Mouse (Mus musculus) adrenal gland, postnatal 14 days (tissue): Measurements from ENCODE around the gene Vmn2r9. TPM values are rescaled to one million over a fixed set of nuclear protein-coding genes. Genes with fewer than 3 reads are reported as not detected.
"Not testable (repeated sequence)": the region's sequence is repeated elsewhere in the genome, so short reads cannot be mapped to it uniquely, and the experiment has no call there.

Experiments used
- DNase-seq: peaks from one replicate; pipeline ENCODE4 v3.0.0; 2021; ENCODE audit warnings: mixed read lengths
- long read RNA-seq, 2 experiments: library from polyadenylated mRNA; stranded (forward); transcript quantifications; one replicate each; pipeline ENCODE4 v2.0.0; 2021
- total RNA-seq: library from RNA; stranded (reverse); gene quantifications from 2 replicates; pipeline ENCODE4 v1.2.3, GENCODE M21; 2021

Vmn2r9 gene
- total RNA-seq: not detected in 2 replicates
- long read RNA-seq, experiment 1: 0 reads
- long read RNA-seq, experiment 2: 0 reads

GRCm38 (mm10) chr5:108852501-108852900 is at the start of gene Vmn2r9:
Gene Vmn2r9, minus strand, starts transcription at chr5:108852601.
- DNase-seq: not testable (repeated sequence)

- DNase-seq: peak; percentile 38
Observed at GRCm38 (mm10) chr5:108866746-108867145, 14.3 kb upstream of the Vmn2r9 start.

GRCm38 (mm10) chr5:108849466-108849865 is 2.9 kb downstream of the Vmn2r9 start:
- no peak for DNase-seq

- peak; percentile 54 for DNase-seq
Observed at GRCm38 (mm10) chr5:108836156-108836555, 16.2 kb downstream of the Vmn2r9 start.

GRCm38 (mm10) chr5:108823276-108823675 is 29.1 kb downstream of the Vmn2r9 start:
- peak; percentile 79 for DNase-seq

- not testable (repeated sequence) for DNase-seq
Observed at GRCm38 (mm10) chr5:108808750-108809149, 43.7 kb downstream of the Vmn2r9 start, which contains the start of gene Vmn2r8. Gene Vmn2r8, minus strand, starts transcription at chr5:108808850.

GRCm38 (mm10) chr5:108803646-108804045 is 48.8 kb downstream of the Vmn2r9 start:
- DNase-seq: peak; percentile 4

- not testable (repeated sequence) for DNase-seq
Observed at GRCm38 (mm10) chr5:108795263-108795662, 57.1 kb downstream of the Vmn2r9 start, which contains the start of gene Tmed11. Gene Tmed11, minus strand, starts transcription at chr5:108795363.

- peak; percentile 47 for DNase-seq
Observed at GRCm38 (mm10) chr5:108790385-108790784, 62.0 kb downstream of the Vmn2r9 start.

Other genes starting within 250 kb of the Vmn2r9 start
- gene Gak, start 222.8 kb downstream of the Vmn2r9 start, total RNA-seq: 73.1 and 74.9 TPM in 2 replicates
- gene Tmem175, start 222.8 kb downstream of the Vmn2r9 start, total RNA-seq: 19.5 and 22.3 TPM in 2 replicates
- gene Idua, start 192.3 kb downstream of the Vmn2r9 start, total RNA-seq: 12.6 and 13.7 TPM in 2 replicates
- 15.2 and 24.1 TPM in 2 replicates for gene Dgkq, start 182.9 kb downstream of the Vmn2r9 start, total RNA-seq
- 0.98 and 16.7 TPM in 2 replicates for gene Slc26a1, start 177.0 kb downstream of the Vmn2r9 start, total RNA-seq
- 39.0 and 44.7 TPM in 2 replicates for gene Fgfrl1, start 160.2 kb downstream of the Vmn2r9 start, total RNA-seq
- gene Rnf212, start 77.6 kb downstream of the Vmn2r9 start, total RNA-seq: 0.56 TPM in 1 of 2 replicates, not detected in the other
- gene Tmed11, start 57.2 kb downstream of the Vmn2r9 start, total RNA-seq: not detected in 2 replicates
- not detected in 2 replicates for gene Vmn2r8, start 43.8 kb downstream of the Vmn2r9 start, total RNA-seq
- not detected in 2 replicates for gene Vmn2r10, start 153.9 kb upstream of the Vmn2r9 start, total RNA-seq
- gene Vmn2r11, start 207.0 kb upstream of the Vmn2r9 start, total RNA-seq: not detected in 2 replicates
- gene Vmn2r12, start 245.3 kb upstream of the Vmn2r9 start, total RNA-seq: not detected in 2 replicates